Mouse (Mus musculus): ENCODE results near the gene Mok. TPM values are rescaled to one million over a fixed set of nuclear protein-coding genes. Genes with fewer than 3 reads are reported as not detected.
A peak's percentile ranks its signal among the peaks of the same experiment; 100 is the strongest.

Gene Mok
- total RNA-seq, 2 experiments from 2014 or later = 0.25 to 0.31 TPM

GRCm38 (mm10) chr12:110850929-110851256, 10.2 kb upstream of the Mok start:
- no peak for DNase-seq
- intact Hi-C loops (cut with DNase I; ENCODE audit: low total_unique reads) = no loop called here

- intact Hi-C loops (cut with DNase I; ENCODE audit: low total_unique reads) = no loop called here
Measured at GRCm38 (mm10) chr12:110850010-110850928, 9.5 kb upstream of the Mok start, which contains the start of gene Zfp839. Gene Zfp839, plus strand, starts transcription at chr12:110850253.

GRCm38 (mm10) chr12:110846191-110846765, 5.5 kb upstream of the Mok start:
- intact Hi-C loops (cut with DNase I; ENCODE audit: low total_unique reads) = no loop called here
- no peak for DNase-seq

More at GRCm38 (mm10) chr12:110850010-110850928, 9.5 kb upstream of the Mok start, which contains the start of gene Zfp839:
- peak; percentile 86 for DNase-seq

- intact Hi-C loops (cut with DNase I; ENCODE audit: low total_unique reads) = no loop called here
- DNase-seq = peak; percentile 89
Measured at GRCm38 (mm10) chr12:110845131-110845880, 4.6 kb upstream of the Mok start.

- intact Hi-C loops (cut with DNase I; ENCODE audit: low total_unique reads) = loop anchor here (5.0 kb wide), 1 partner anchor 247 kb away; no protein-coding TSS in a partner anchor
- no peak for DNase-seq
Measured at GRCm38 (mm10) chr12:110844227-110845130, 3.7 kb upstream of the Mok start.

GRCm38 (mm10) chr12:110843194-110844048, 2.7 kb upstream of the Mok start:
- intact Hi-C loops (cut with DNase I; ENCODE audit: low total_unique reads) = loop anchor here (5.0 kb wide), 1 partner anchor 246 kb away; no protein-coding TSS in a partner anchor
- DNase-seq = peak; percentile 80

GRCm38 (mm10) chr12:110841731-110842493, 1.2 kb upstream of the Mok start:
- intact Hi-C loops (cut with DNase I; ENCODE audit: low total_unique reads) = loop anchor here (5.0 kb wide), 1 partner anchor 245 kb away; no protein-coding TSS in a partner anchor
- no peak for DNase-seq

- intact Hi-C loops (cut with DNase I; ENCODE audit: low total_unique reads) = loop anchor here (10.0 kb wide), 2 partner anchors 113 to 403 kb away; no protein-coding TSS in a partner anchor
- DNase-seq = no peak
Measured at GRCm38 (mm10) chr12:110837850-110838249, 2.9 kb downstream of the Mok start.

GRCm38 (mm10) chr12:110837192-110837841, 3.4 kb downstream of the Mok start:
- DNase-seq = no peak
- intact Hi-C loops (cut with DNase I; ENCODE audit: low total_unique reads) = loop anchor here (10.0 kb wide), 2 partner anchors 113 to 403 kb away; no protein-coding TSS in a partner anchor

- intact Hi-C loops (cut with DNase I; ENCODE audit: low total_unique reads) = loop anchor here (10.0 kb wide), 2 partner anchors 112 to 402 kb away; no protein-coding TSS in a partner anchor
Measured at GRCm38 (mm10) chr12:110836729-110837128, 4.0 kb downstream of the Mok start.

GRCm38 (mm10) chr12:110835182-110835581, 5.6 kb downstream of the Mok start:
- intact Hi-C loops (cut with DNase I; ENCODE audit: low total_unique reads) = loop anchor here (10.0 kb wide), 2 partner anchors 110 to 400 kb away; no protein-coding TSS in a partner anchor
- DNase-seq = no peak

More at GRCm38 (mm10) chr12:110836729-110837128, 4.0 kb downstream of the Mok start:
- DNase-seq = no peak

- DNase-seq = no peak
- intact Hi-C loops (cut with DNase I; ENCODE audit: low total_unique reads) = loop anchor here (10.0 kb wide), 2 partner anchors 106 to 396 kb away; no protein-coding TSS in a partner anchor
Measured at GRCm38 (mm10) chr12:110830293-110831024, 10.3 kb downstream of the Mok start.

GRCm38 (mm10) chr12:110828908-110829307, 11.8 kb downstream of the Mok start:
- DNase-seq = no peak
- intact Hi-C loops (cut with DNase I; ENCODE audit: low total_unique reads) = no loop called here

- intact Hi-C loops (cut with DNase I; ENCODE audit: low total_unique reads) = no loop called here
- no peak for DNase-seq
Measured at GRCm38 (mm10) chr12:110822366-110822765, 18.4 kb downstream of the Mok start.

GRCm38 (mm10) chr12:110821787-110822186, 19.0 kb downstream of the Mok start:
- intact Hi-C loops (cut with DNase I; ENCODE audit: low total_unique reads) = no loop called here

GRCm38 (mm10) chr12:110819367-110819766, 21.4 kb downstream of the Mok start:
- DNase-seq = no peak
- intact Hi-C loops (cut with DNase I; ENCODE audit: low total_unique reads) = no loop called here

More at GRCm38 (mm10) chr12:110821787-110822186, 19.0 kb downstream of the Mok start:
- DNase-seq = no peak

Data from gastrocnemius, postnatal 14 days (tissue).